Mouse (Mus musculus) kidney, postnatal 4 days (tissue): ENCODE data around the gene Csf2.

Source experiments
- DNase-seq, 2 experiments: peaks; one replicate each; pipeline ENCODE4 v3.0.0; 2021; ENCODE audit warnings: mixed read lengths in 2 of 2

The Csf2 gene

DNA sequence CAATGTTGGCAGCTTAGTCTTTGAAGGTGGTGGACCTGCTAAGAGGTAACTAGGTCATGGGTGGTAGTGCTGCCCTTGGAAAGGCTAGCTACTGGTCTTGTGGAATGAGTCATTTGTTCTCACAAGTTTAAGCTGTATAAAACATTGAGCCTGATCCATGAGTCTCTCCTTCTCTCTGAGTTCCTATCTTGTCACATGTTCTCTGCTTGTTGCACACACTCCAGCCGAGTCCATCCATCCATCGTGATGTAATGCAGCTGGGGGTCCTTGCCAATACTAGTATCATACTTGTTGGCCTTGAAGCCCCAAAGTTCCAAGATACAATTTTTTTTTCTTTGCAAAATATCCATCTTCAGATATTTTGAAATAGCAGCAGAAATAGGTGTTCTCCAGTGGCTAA lies 22.0 kb downstream of the Csf2 start:
- DNase-seq = no peak

DNA sequence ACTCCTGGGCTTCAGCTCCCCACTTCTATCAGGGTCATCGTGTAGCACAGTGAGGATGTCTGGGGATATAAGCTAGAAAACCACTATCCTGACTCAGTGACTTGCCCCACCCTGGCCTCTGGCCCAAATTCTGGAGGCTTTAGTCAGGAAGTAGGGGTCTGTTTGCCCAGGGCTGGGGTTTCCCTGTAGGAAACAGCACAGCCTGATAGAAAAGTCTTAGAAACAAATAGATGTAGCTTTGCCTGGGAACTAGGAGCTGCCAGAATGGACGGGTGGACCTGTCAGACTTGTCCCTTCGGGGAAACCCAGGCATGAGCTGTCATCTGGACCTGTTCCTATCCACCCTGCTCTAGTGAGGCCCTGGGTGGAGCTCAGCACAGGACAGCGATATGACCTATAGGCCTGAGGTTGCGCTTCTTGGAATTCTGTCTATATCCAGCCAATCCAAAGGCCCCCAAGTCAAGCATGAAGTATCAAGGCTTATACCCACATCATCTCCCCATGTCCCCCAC lies 24.9 kb downstream of the Csf2 start:
- no peak for DNase-seq

DNA sequence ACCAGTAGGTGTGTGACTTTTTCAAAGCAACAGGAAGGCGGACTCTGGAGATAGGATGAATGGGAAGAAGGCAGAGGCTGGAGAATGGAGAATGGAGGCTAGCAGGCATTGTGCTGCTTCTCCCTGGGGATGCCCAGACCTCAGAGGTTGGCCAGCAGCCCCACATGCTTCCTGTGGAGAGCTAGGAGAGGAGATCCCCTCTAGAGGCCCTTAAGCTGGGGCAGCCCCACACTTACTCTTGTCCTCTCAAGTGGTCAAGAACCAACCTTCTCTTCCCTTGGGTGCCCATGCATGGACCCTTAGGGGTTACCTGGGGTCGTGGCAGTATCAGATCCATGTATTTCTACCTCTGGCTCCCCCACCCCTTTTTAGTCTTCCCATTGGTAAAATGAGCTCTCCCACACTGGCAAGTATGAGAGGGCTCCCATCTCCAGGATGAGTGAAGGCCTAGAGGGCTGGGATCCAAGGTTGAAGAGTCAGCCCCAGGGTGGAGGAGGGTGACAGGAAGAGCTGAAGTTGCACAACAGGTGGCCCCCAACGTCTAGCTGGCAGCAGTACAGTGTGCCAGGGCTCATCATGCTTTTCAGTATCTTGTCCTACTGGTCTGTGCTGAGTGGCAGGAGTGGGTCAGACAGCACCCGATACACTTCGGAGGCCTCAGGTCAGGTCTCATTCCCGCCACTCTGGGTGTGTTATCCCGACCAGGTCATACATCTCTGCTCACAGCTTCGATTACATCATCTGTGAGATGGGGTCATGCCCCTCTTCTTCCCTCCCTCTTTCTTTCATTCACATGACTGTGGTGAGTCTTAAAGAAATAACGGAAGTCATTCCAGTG lies 25.6 kb downstream of the Csf2 start:
- no peak for DNase-seq

GRCm38 (mm10) chr11:54219903-54220740 lies 29.3 kb downstream of the Csf2 start:
- no peak for DNase-seq

DNA sequence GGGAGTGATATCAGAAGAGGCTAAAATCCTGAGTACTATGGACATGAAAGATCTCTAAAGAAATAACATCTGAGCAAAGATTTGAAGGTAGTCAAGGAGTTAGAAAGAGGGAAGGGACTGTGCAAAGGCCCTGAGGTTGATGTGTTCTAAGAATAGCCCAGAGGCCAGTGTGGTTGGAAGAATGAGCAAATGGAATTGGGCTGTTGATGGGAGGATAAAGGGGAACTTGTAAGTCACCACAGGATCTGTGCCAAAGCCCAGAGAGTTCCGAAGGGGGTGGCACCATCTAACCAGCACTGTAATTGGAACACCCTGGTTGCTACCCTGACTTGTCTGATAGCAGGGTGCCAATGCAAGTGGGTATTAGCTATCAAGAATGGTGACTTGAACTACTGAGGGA lies 30.3 kb downstream of the Csf2 start:
- DNase-seq = no peak

GRCm38 (mm10) chr11:54217384-54217783 lies 32.1 kb downstream of the Csf2 start:
- DNase-seq = no peak

- no peak for DNase-seq
These were observed 33.4 kb downstream of the Csf2 start for GRCm38 (mm10) chr11:54216091-54216490.

GRCm38 (mm10) chr11:54214499-54215443 lies 34.7 kb downstream of the Csf2 start:
- DNase-seq = peak; percentile 69 to 77

GRCm38 (mm10) chr11:54213631-54214030 lies 35.8 kb downstream of the Csf2 start:
- no peak for DNase-seq

- no peak for DNase-seq
These were observed 42.5 kb downstream of the Csf2 start for GRCm38 (mm10) chr11:54206993-54207392.

- no peak for DNase-seq
These were observed 44.1 kb downstream of the Csf2 start for GRCm38 (mm10) chr11:54205366-54205765.

DNA sequence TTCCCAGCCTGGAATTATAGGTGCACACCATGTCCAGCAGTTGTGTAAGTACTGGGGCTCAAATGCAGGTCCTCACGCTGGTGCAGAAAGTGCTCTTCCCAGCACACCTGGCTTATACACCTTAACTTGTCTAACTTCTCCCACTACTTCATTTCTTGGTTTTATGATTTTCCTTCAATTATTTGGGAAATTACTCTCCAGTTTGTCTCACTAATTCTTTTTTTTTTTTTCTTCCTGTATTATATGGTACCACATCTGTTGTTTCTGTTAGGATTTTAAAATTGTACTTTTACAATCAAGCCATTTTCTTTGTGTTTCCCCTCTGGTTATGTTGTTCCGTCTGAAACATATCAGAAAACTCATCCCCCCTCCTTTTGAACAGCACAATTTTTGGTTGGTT lies 44.7 kb downstream of the Csf2 start:
- DNase-seq = no peak

GRCm38 (mm10) chr11:54203162-54203561 lies 46.3 kb downstream of the Csf2 start:
- peak; percentile 56 to 65 for DNase-seq

GRCm38 (mm10) chr11:54201881-54202685 lies 47.4 kb downstream of the Csf2 start:
- DNase-seq = no peak

GRCm38 (mm10) chr11:54201287-54201773 lies 48.1 kb downstream of the Csf2 start:
- no peak for DNase-seq
